Mouse (Mus musculus) heart, embryonic 12.5 days (tissue): ENCODE measurements at regions not wholly inside any gene's neighbourhood (a gene's known extent, or its start where the extent isn't known, plus 50 kb on each side); places are given as distances from the start of the nearest gene placed in this dataset.

ENCODE experiments used
- ATAC-seq: fragments of 200-750 bp; cut with Nextera tagmentation; 2 replicates; pipeline ENCODE4 v1.8.0; 2017; ENCODE audit warnings: moderate TSS enrichment, moderate library complexity; ENCODE audit not compliant: insufficient number of reproducible peaks, low FRiP score
- H3K27ac ChIP-seq: fragments of 300-500 bp; sonication (generic); 2 replicates; pipeline ENCODE4 v1.5.1; 2016; ENCODE audit warnings: mild to moderate bottlenecking, moderate library complexity; ENCODE audit not compliant: poor library complexity, severe bottlenecking
- H3K27me3 ChIP-seq: fragments of 300-500 bp; sonication (generic); replicated peaks from 2 replicates; pipeline ENCODE4 v1.6.1; 2016; ENCODE audit warnings: mild to moderate bottlenecking, moderate library complexity
- H3K36me3 ChIP-seq: fragments of 300-500 bp; sonication (generic); 2 replicates; pipeline ENCODE4 v1.6.1; 2016; ENCODE audit warnings: mild to moderate bottlenecking, moderate library complexity
- H3K4me1 ChIP-seq: fragments of 300-500 bp; sonication (generic); replicated peaks from 2 replicates; pipeline ENCODE4 v1.6.1; 2016; ENCODE audit warnings: mild to moderate bottlenecking
- H3K4me2 ChIP-seq: fragments of 300-500 bp; sonication (generic); 2 replicates; pipeline ENCODE4 v1.6.1; 2016; ENCODE audit warnings: mild to moderate bottlenecking, moderate library complexity
- H3K4me3 ChIP-seq: fragments of 300-500 bp; sonication (generic); 2 replicates; pipeline ENCODE4 v1.5.1; 2016; ENCODE audit warnings: mild to moderate bottlenecking
- H3K9ac ChIP-seq: fragments of 300-500 bp; sonication (generic); 2 replicates; pipeline ENCODE4 v1.6.1; 2016; ENCODE audit warnings: mild to moderate bottlenecking, moderate library complexity
- H3K9me3 ChIP-seq: fragments of 300-500 bp; sonication (generic); replicated peaks from 2 replicates; pipeline ENCODE4 v1.6.1; 2016; ENCODE audit warnings: mild to moderate bottlenecking, moderate library complexity
- WGBS: fragments of 180-500 bp; shearing (Covaris S2); methylation state at CpG from one replicate; pipeline ENCODE4 v1.1.7; 2016; 5-methylcytosine and 5-hydroxymethylcytosine counted together

DNA sequence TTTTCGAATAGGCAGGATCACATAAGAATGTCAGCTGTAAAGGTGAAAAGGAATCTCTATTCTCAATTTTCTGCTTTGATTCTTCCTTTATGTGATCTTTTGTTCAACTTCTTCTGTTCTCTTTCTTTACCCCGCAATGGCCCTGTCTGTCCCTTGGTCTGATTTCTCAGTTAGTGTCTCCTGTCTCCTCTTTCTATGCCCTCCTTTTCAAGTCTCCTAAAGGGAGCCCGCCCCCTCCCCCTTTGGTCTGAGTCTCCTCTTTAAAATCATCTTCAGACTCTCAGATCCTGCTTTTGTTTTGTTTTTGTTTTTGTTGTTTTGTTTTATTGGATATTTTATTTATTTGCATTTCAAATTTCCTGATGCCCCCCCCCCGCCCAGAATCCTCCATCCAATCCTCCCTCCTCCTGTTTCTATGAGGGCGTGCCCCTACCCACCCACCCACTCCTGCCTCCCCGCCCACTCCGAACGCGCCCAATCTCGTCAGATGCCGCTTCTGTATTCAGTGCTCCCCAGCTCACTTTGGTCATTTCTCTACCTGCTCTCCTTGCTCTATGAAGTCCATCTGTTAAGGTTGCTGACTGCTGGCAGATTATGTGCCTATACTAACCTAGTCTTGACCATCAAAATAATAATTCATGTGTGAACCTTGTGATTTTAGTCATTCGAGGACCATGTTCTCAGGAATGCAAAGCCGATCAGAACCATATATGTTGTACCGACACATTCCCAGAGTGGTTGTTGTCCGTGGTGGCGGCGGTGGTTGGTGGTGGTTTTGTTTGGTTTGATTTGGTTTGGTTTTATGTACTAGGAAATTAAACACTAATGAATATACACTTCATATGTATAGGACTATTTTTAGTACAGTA, 487.9 kb upstream of the Adam24 start:
- Histone ChIP-seq H3K4me2 (peak overlapping the region; percentile 58), H3K4me1 (no peaks in the 10 kb centered on the region), H3K4me3 (peak overlapping the region; percentile 19; the same call in 1 of the 2 replicates), H3K27me3 (no peaks in the 10 kb centered on the region), H3K9me3 (no peaks in the 10 kb centered on the region), H3K36me3 (no peaks in the 10 kb centered on the region), H3K9ac (no peak overlapping the region), H3K27ac (no peak overlapping the region)
- no peak for ATAC-seq
- WGBS: 41% methylated on average over 17 of the region's 17 CpGs

DNA sequence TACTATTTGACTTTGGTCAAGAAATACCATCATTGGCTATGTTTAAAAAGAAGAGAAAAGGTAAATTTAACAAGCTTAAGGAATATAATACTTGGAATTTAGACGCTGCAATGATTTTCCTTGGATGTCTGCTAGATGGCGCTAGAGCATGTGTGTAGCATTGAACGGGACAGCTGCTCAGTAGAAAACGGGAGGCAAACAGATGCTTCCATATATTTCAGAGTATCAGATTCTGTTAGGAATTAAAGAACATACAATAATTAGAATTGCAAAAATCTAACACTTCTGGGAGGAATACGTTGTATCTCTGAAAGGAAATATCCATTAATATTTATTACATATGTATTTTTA, 487.3 kb upstream of the Adam24 start:
- 1% methylated on average over 5 of the region's 5 CpGs for WGBS
- no peak for ATAC-seq
- Histone ChIP-seq H3K27me3 (no peaks in the 10 kb centered on the region), H3K36me3 (no peaks in the 10 kb centered on the region), H3K4me3 (no peak overlapping the region), H3K27ac (no peak overlapping the region), H3K4me1 (no peaks in the 10 kb centered on the region), H3K9me3 (no peaks in the 10 kb centered on the region), H3K9ac (no peak overlapping the region), H3K4me2 (peak overlapping the region; percentile 58; the same call in 1 of the 2 replicates)

DNA sequence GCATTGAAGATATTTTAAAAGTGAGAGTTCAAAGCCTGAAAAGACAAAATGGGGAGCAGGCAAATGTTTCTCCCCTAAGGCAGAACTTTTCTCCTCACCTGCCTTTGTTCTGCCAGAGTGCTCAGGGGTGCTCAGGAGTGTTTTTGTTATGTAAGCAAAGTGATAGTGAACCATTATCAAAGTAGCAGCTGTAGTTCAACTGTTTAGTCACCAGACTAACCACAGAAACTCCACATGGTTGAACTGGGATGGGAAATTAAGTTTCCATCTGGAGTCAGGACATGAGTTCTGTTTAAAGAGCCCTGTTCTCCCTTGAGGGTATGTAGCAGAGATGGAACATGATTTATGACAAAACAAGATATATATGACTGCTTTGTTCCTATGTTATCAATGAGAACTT, 482.6 kb upstream of the Adam24 start:
- Histone ChIP-seq H3K9me3 (no peaks in the 10 kb centered on the region), H3K27ac (no peak overlapping the region), H3K9ac (no peak overlapping the region), H3K27me3 (no peaks in the 10 kb centered on the region), H3K36me3 (no peaks in the 10 kb centered on the region), H3K4me2 (no peak overlapping the region), H3K4me1 (no peaks in the 10 kb centered on the region), H3K4me3 (no peak overlapping the region)
- no peak for ATAC-seq

- 26% methylated on average over 1 of the region's 1 CpGs for WGBS
- Histone ChIP-seq H3K36me3 (no peaks in the 10 kb centered on the region), H3K4me3 (no peak overlapping the region), H3K4me1 (no peaks in the 10 kb centered on the region), H3K27ac (no peak overlapping the region), H3K27me3 (no peaks in the 10 kb centered on the region), H3K9me3 (no peaks in the 10 kb centered on the region), H3K4me2 (no peak overlapping the region), H3K9ac (no peak overlapping the region)
- no peak for ATAC-seq
Measured at GRCm38 (mm10) chr8:40193148-40193547, 481.7 kb upstream of the Adam24 start.

DNA sequence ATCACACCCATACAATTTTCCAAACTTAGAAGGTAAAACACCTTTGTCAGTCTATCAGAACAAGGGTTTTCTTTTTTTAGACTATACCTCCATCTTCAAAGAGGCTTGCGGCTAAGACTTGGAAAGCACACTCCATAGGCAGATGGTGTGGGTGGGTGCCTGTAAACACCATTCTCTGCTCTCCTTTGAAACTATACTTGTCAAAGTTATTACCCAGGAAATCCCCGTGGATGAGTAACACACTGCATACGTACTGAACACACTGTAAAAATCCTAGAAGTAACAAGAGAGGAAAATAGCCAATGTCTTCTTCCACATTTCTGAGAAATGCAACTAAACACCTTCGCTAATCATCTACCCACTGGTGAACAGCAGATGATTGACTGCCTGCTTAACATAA, 464.0 kb upstream of the Adam24 start:
- Histone ChIP-seq H3K4me2 (no peak overlapping the region), H3K36me3 (no peaks in the 10 kb centered on the region), H3K27me3 (no peaks in the 10 kb centered on the region), H3K4me1 (no peaks in the 10 kb centered on the region), H3K4me3 (no peak overlapping the region), H3K27ac (no peak overlapping the region), H3K9me3 (no peaks in the 10 kb centered on the region), H3K9ac (no peak overlapping the region)
- no peak for ATAC-seq
- 85% methylated on average over 4 of the region's 4 CpGs for WGBS

DNA sequence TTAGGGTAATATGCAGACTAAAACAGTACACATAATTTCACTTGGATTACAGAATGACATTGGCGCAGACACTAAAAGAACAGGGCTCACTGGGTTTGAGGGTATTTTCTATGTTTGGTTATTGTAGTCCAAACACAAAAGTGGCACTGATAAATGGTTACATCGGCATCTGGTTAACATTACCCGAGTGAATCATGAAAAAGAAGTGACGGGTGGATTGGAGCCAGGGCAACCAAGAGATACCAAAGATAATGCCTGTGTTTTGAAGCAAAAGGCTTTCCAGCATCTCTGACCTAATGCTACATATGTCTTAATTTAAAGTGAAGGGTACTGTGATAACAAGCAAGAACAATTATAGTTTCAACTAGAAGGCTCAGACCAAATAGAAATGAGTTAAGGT, 451.4 kb upstream of the Adam24 start:
- no peak overlapping the region for H3K27ac ChIP-seq
- H3K9ac ChIP-seq: no peak overlapping the region
- peaks cover 6% of the 10 kb centered on the region for H3K4me1 ChIP-seq
- no peak for ATAC-seq
- H3K4me2 ChIP-seq: no peak overlapping the region
- WGBS: 23% methylated on average over 4 of the region's 4 CpGs
- H3K27me3 ChIP-seq: no peaks in the 10 kb centered on the region
- no peak overlapping the region for H3K4me3 ChIP-seq
- no peaks in the 10 kb centered on the region for H3K9me3 ChIP-seq
- H3K36me3 ChIP-seq: no peaks in the 10 kb centered on the region

DNA sequence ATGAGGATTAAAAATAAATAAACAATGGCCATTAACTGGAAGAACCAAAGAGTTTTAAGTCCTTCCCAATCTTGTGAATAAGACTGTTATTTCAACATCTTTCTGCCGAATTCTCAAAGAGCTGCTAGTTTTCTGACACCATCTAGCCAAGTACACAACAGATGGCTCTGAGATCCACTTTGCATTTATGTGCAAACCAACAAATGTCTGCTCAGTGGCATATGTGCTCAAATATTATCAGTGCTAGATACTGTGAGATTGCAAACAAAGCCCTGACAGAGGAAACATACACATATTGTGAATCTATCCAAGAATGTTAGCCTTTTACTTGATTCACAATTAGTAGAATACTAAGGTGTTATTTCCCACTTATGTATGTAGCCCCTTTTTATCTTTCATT, 447.6 kb upstream of the Adam24 start:
- no peak for ATAC-seq
- Histone ChIP-seq H3K4me3 (no peak overlapping the region), H3K27ac (no peak overlapping the region), H3K9ac (no peak overlapping the region), H3K27me3 (no peaks in the 10 kb centered on the region), H3K9me3 (no peaks in the 10 kb centered on the region), H3K4me2 (no peak overlapping the region), H3K36me3 (no peaks in the 10 kb centered on the region), H3K4me1 (peaks cover 6% of the 10 kb centered on the region)
- 63% methylated on average over 1 of the region's 1 CpGs for WGBS
